Mouse (Mus musculus): ENCODE data around the gene 2210408I21Rik. TPM values are rescaled to one million over a fixed set of nuclear protein-coding genes. Genes with fewer than 3 reads are reported as not detected.

The 2210408I21Rik gene
- polyA plus RNA-seq, 1 experiment from 2014 or later = 1.8 TPM

DNA sequence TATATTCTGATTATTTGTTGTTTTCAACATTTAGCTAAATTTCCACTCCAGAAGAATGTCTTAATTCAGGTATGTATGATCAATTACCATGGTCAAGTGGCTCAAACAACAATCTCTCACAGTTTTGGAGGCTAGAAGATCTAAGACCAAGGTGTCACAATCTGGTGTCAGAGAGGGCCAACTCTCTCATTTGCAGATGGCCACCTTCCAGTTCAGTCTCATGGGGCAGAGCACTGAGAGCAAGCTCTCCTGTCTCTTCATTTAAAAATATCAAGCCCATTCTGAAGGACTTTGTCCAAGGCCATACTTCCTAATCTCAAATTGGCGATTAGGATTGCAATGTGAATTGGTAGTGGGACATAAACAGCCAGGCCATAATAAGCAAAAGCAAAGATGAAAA, 378.7 kb downstream of the 2210408I21Rik start:
- no peaks in the 10 kb centered on the region for H3K27me3 ChIP-seq
- no peaks in the 10 kb centered on the region for H3K9me3 ChIP-seq (replicated peaks)
- no peak overlapping the region for H3K4me2 ChIP-seq
- H3K9ac ChIP-seq = no peak overlapping the region
- no peak overlapping the region for H3K27ac ChIP-seq (replicated peaks)
- no peaks in the 10 kb centered on the region for H3K4me1 ChIP-seq (replicated peaks)
- 31% methylated on average over 1 of the region's 1 CpGs for WGBS (ENCODE audit: insufficient replicate concordance)
- no peaks in the 10 kb centered on the region for H3K36me3 ChIP-seq (replicated peaks)
- ATAC-seq (ENCODE audit: insufficient read depth) = no peak
- no peak overlapping the region for H3K4me3 ChIP-seq (replicated peaks)

DNA sequence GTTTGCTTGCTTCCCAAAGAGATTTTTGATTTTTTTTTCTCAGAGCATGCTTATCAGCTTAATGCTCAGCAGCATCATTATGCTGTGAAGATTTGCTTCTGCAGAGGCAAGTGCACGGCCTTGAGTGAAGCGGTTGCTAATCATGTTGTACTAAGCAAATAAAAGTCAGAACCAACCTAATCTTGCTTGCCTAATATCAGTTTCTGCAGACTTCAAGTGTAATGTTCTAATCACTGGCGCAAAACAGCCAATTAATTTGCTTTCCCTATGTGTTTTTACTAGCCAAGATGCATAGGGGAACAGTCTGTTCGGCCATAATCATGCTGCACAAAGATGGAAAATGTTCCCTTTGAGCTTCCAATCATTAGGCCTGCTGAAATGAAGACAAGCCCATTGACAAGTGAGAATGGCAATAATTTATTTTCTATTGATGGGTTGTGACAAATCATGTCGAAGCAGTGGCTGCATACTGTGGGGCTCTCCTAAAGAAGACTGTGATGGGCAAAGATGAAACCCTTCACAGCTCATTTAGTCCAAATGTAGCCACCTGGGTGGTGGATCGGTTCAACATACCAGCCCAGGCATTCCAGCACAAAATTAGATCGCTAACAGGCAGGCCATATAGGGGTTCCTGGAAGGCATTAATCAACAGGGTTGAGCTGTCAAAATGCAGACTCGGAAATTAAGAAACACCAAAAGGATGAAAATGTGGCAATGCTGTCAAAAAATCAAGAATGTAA, 393.8 kb downstream of the 2210408I21Rik start:
- Histone ChIP-seq H3K9me3 (replicated peaks) (no peaks in the 10 kb centered on the region), H3K9ac (no peak overlapping the region), H3K4me1 (replicated peaks) (no peaks in the 10 kb centered on the region), H3K4me3 (replicated peaks) (no peak overlapping the region), H3K4me2 (no peak overlapping the region), H3K27me3 (no peaks in the 10 kb centered on the region), H3K27ac (replicated peaks) (no peak overlapping the region), H3K36me3 (replicated peaks) (no peaks in the 10 kb centered on the region)
- WGBS (ENCODE audit: insufficient replicate concordance) = 55% methylated on average over 8 of the region's 8 CpGs
- no peak for ATAC-seq (ENCODE audit: insufficient read depth)

DNA sequence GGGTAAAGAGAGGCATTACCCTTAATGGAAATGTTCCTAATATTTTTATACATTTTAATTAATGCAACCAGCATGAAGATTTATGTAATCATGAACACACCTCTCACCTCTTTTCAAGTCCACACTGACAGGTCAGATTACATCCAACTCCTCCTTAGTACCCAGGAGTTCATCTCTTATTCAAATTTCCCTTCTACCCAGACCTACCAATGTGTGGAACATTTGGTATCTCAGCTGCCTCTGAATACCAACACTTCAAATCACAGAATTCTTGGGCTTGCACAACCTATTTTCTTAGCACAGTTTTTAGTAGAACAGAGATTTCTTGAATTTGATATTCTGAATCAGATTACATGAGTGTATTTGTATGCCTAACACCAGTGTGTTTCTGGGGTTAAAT, 394.4 kb downstream of the 2210408I21Rik start:
- Histone ChIP-seq H3K4me3 (replicated peaks) (no peak overlapping the region), H3K27me3 (no peaks in the 10 kb centered on the region), H3K4me2 (no peak overlapping the region), H3K9ac (no peak overlapping the region), H3K4me1 (replicated peaks) (no peaks in the 10 kb centered on the region), H3K36me3 (replicated peaks) (no peaks in the 10 kb centered on the region), H3K9me3 (replicated peaks) (no peaks in the 10 kb centered on the region), H3K27ac (replicated peaks) (no peak overlapping the region)
- no peak for ATAC-seq (ENCODE audit: insufficient read depth)

DNA sequence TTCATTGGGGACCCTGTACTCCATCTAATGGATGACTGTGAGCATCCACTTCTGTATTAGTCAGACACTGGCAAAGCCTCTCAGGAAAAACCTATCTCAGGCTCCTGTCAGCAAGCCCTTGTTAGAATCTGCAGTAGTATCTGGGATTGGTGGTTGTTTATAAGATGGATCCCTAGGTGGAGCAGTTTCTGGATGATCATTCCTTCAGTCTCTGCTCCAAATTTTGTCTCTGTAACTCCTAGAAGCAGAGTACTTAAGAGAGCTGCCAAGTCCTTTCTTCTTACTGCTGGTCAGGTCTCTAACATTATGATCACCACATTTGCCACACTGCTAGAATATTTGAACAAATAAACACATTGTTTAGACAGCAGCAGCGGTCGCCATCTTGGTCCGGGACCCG, 402.1 kb downstream of the 2210408I21Rik start:
- no peak for ATAC-seq (ENCODE audit: insufficient read depth)
- Histone ChIP-seq H3K27me3 (no peaks in the 10 kb centered on the region), H3K4me1 (replicated peaks) (no peaks in the 10 kb centered on the region), H3K27ac (replicated peaks) (no peak overlapping the region), H3K4me3 (replicated peaks) (no peak overlapping the region), H3K36me3 (replicated peaks) (no peaks in the 10 kb centered on the region), H3K9me3 (replicated peaks) (no peaks in the 10 kb centered on the region), H3K4me2 (no peak overlapping the region), H3K9ac (no peak overlapping the region)
- WGBS (ENCODE audit: insufficient replicate concordance) = 75% methylated on average over 4 of the region's 4 CpGs

DNA sequence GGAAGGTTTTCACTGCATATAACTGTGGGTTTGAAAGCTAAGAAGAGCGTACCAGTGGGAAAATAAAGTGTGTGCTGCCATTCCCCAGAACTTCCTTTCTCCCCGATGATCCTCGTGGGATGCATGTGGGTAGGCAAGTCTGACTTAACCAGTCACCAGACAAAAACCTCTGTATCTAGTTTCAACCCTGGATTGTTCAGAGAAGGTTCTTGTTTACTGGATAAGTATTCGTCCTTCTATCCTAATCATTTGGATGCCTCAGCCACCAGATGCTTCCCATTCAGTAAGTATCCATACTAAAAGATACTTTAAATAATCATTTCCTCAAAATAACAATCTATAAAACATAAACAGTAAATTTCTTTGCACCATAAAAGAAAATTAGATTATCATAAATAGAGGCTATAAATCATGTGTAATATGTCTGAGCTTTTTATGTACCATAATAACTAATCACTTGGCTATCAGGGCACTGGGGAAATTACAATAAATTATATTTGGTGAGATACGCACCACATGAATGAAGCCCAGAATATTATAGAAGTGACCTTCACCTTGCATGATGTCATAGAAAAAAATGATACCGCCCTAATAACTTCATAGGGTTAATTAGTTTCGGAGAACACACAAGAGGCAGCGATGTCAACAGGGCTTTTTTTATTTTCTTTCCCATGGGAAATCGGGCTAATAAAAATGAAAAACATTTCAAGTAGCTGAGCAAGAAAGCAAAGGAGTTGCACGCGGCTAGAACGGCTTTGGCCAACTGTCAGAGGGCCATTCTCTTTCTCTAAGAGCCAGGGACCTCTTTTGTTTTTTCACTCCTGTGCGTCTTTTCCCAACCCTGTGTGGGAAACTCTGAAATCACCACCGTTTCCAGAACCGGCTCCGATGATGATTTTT, 412.4 kb downstream of the 2210408I21Rik start:
- H3K27ac ChIP-seq (replicated peaks) = no peak overlapping the region
- H3K36me3 ChIP-seq (replicated peaks) = no peaks in the 10 kb centered on the region
- H3K4me2 ChIP-seq = no peak overlapping the region
- no peaks in the 10 kb centered on the region for H3K4me1 ChIP-seq (replicated peaks)
- no peak overlapping the region for H3K9ac ChIP-seq
- ATAC-seq (ENCODE audit: insufficient read depth) = no peak
- H3K27me3 ChIP-seq = no peaks in the 10 kb centered on the region
- H3K9me3 ChIP-seq (replicated peaks) = no peaks in the 10 kb centered on the region
- 52% methylated on average over 16 of the region's 16 CpGs for WGBS (ENCODE audit: insufficient replicate concordance)
- no peak overlapping the region for H3K4me3 ChIP-seq (replicated peaks)

DNA sequence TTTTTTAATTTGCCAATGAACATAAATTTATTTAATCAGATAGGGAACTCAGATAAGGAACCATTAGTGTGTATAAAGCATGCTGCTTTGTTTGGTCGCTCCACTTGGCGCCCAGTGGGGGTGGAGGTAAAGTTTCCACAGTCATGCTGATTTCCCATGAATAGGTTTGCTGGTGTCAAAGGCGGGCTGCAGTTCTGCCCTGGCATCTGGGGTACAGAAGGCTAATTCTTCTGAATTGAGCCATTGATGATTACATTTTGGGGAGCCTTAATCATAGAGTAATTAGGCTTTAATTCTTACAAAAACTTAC, 413.0 kb downstream of the 2210408I21Rik start:
- no peak overlapping the region for H3K9ac ChIP-seq
- H3K4me2 ChIP-seq = no peak overlapping the region
- no peaks in the 10 kb centered on the region for H3K9me3 ChIP-seq (replicated peaks)
- 31% methylated on average over 3 of the region's 3 CpGs for WGBS (ENCODE audit: insufficient replicate concordance)
- H3K36me3 ChIP-seq (replicated peaks) = no peaks in the 10 kb centered on the region
- H3K27me3 ChIP-seq = no peaks in the 10 kb centered on the region
- H3K27ac ChIP-seq (replicated peaks) = no peak overlapping the region
- H3K4me3 ChIP-seq (replicated peaks) = no peak overlapping the region
- no peak for ATAC-seq (ENCODE audit: insufficient read depth)
- no peaks in the 10 kb centered on the region for H3K4me1 ChIP-seq (replicated peaks)

DNA sequence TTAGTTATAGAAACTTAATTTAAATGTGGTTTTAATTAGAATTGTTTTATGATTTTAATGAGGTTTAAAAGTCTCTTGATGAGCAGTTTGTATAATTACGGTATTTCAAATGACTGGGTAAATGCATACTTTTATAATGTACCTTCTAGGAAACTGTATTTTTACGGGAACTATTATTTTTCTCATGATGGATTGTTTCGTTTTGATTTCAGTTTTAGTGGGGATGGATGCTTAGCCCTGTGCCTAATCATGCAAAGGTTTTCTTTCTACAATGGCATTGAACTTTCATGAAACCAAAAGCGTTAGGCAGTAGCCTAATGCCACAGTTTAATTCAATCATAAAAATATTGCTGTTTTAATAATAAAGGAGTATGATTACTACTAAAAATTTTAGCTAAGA, 413.4 kb downstream of the 2210408I21Rik start:
- H3K4me2 ChIP-seq = no peak overlapping the region
- no peak overlapping the region for H3K9ac ChIP-seq
- H3K27me3 ChIP-seq = no peaks in the 10 kb centered on the region
- H3K9me3 ChIP-seq (replicated peaks) = no peaks in the 10 kb centered on the region
- ATAC-seq (ENCODE audit: insufficient read depth) = no peak
- H3K4me1 ChIP-seq (replicated peaks) = no peaks in the 10 kb centered on the region
- H3K27ac ChIP-seq (replicated peaks) = no peak overlapping the region
- 56% methylated on average over 4 of the region's 4 CpGs for WGBS (ENCODE audit: insufficient replicate concordance)
- no peak overlapping the region for H3K4me3 ChIP-seq (replicated peaks)
- H3K36me3 ChIP-seq (replicated peaks) = no peaks in the 10 kb centered on the region

DNA sequence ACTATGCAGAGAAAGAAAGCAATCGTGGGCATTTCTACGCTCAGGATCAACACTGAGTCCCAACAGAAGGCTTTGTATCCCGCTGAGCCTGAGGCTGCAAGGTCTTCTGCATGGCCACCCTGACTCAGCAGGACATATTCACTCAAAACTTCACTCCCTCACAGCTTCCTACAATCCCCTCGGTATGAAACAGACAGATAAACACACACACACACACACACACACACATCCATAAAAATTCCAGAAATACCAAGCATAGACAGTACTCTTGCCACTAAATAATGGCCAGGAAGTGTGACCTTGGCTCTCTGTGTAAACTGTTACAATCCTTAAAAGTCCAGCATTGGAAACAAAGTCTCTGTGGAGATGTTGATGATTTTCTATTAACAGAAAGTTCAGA, 458.7 kb downstream of the 2210408I21Rik start:
- no peak overlapping the region for H3K9ac ChIP-seq
- no peaks in the 10 kb centered on the region for H3K9me3 ChIP-seq (replicated peaks)
- no peak for ATAC-seq (ENCODE audit: insufficient read depth)
- H3K36me3 ChIP-seq (replicated peaks) = no peaks in the 10 kb centered on the region
- no peak overlapping the region for H3K4me2 ChIP-seq
- no peak overlapping the region for H3K4me3 ChIP-seq (replicated peaks)
- 56% methylated on average over 4 of the region's 4 CpGs for WGBS (ENCODE audit: insufficient replicate concordance)
- H3K4me1 ChIP-seq (replicated peaks) = no peaks in the 10 kb centered on the region
- H3K27ac ChIP-seq (replicated peaks) = no peak overlapping the region
- H3K27me3 ChIP-seq = no peaks in the 10 kb centered on the region

DNA sequence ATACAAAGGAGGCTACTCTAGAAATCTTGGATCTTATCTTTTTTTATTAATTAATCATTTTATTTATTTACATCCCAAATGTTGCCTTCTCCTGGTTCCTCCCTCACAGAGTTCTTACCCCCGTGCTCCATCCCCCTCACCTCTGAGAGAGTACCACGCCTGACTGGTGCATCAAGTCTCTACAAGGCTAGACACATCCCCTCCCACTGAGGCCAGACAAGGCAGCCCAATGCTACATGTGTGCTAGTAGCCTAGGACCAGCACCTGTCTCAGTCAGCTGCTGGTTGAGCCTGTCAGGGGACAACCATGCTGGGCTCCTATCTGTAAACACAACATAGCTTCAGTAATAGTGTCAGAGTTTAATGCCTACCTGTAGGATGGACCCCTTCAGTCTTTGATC, 480.0 kb downstream of the 2210408I21Rik start:
- Histone ChIP-seq H3K9me3 (replicated peaks) (no peaks in the 10 kb centered on the region), H3K27ac (replicated peaks) (no peak overlapping the region), H3K27me3 (no peaks in the 10 kb centered on the region), H3K4me2 (no peak overlapping the region), H3K9ac (no peak overlapping the region), H3K36me3 (replicated peaks) (no peaks in the 10 kb centered on the region), H3K4me1 (replicated peaks) (no peaks in the 10 kb centered on the region), H3K4me3 (replicated peaks) (no peak overlapping the region)
- WGBS (ENCODE audit: insufficient replicate concordance) = 44% methylated on average over 2 of the region's 2 CpGs
- no peak for ATAC-seq (ENCODE audit: insufficient read depth)
